Mouse (Mus musculus) stomach, postnatal 0 days (tissue): ENCODE data around the gene Plin5. TPM values are rescaled to one million over a fixed set of nuclear protein-coding genes. Genes with fewer than 3 reads are reported as not detected.
A peak's percentile ranks its signal among the peaks of the same experiment; 100 is the strongest.

Experiments
- ATAC-seq: fragments of 200-750 bp; cut with Nextera tagmentation; 2 replicates; pipeline ENCODE4 v1.8.0; 2017; ENCODE audit not compliant: low FRiP score, low TSS enrichment
- DNase-seq: peaks from one replicate; pipeline ENCODE4 v3.0.0-alpha.2; 2016; ENCODE audit warnings: low spot score
- H3K27ac ChIP-seq: fragments of 300-500 bp; sonication (generic); replicated peaks from 2 replicates; pipeline ENCODE4 v1.5.1; 2014; ENCODE audit warnings: mild to moderate bottlenecking, control low read depth
- H3K27me3 ChIP-seq: fragments of 300-500 bp; sonication (generic); 2 replicates; pipeline ENCODE4 v1.6.1; 2014; ENCODE audit warnings: low read length; ENCODE audit not compliant: control insufficient read depth, insufficient read depth
- H3K36me3 ChIP-seq: fragments of 300-500 bp; sonication (generic); 2 replicates; pipeline ENCODE4 v1.6.1; 2014; ENCODE audit warnings: low read length, mixed read lengths; ENCODE audit not compliant: control insufficient read depth, insufficient read depth
- H3K4me1 ChIP-seq: fragments of 300-500 bp; sonication (generic); replicated peaks from 2 replicates; pipeline ENCODE4 v1.6.1; 2014; ENCODE audit warnings: antibody characterized with exemption; ENCODE audit not compliant: control insufficient read depth, insufficient read depth
- H3K4me2 ChIP-seq: fragments of 300-500 bp; sonication (generic); replicated peaks from 2 replicates; pipeline ENCODE4 v1.6.1; 2014; ENCODE audit warnings: low read depth, mild to moderate bottlenecking, control low read depth, moderate library complexity
- H3K4me3 ChIP-seq: fragments of 300-500 bp; sonication (generic); 2 replicates; pipeline ENCODE4 v1.5.1; 2014; ENCODE audit warnings: low read depth, low read length, control low read depth
- H3K9ac ChIP-seq: fragments of 300-500 bp; sonication (generic); 2 replicates; pipeline ENCODE4 v1.6.1; 2014; ENCODE audit warnings: mild to moderate bottlenecking, low read length, control low read depth, mixed read lengths
- H3K9me3 ChIP-seq: fragments of 300-500 bp; sonication (generic); 2 replicates; pipeline ENCODE4 v1.6.1; 2016; ENCODE audit warnings: low read length; ENCODE audit not compliant: control insufficient read depth
- CTCF ChIP-seq: IDR thresholded peaks from 2 replicates; pipeline ENCODE4 v1.5.1; 2016; ENCODE audit warnings: antibody characterized with exemption, low read depth, mild to moderate bottlenecking, moderate library complexity
- EP300 ChIP-seq: optimal IDR thresholded peaks from 2 replicates; pipeline ENCODE3; 2016; ENCODE audit warnings: antibody characterized with exemption
- WGBS: fragments of 180-500 bp; shearing (Covaris S2); extraction: QIAGEN DNeasy Blood & Tissue Kit; methylation state at CpG from one replicate; pipeline ENCODE4 v1.1.7; 2014; 5-methylcytosine and 5-hydroxymethylcytosine counted together
- polyA plus RNA-seq: library from polyadenylated mRNA; unstranded; fragments of >200 nt; fragmentation: Nextera tagmentation; extraction: Ambion mirVana; gene quantifications from 2 replicates; pipeline ENCODE4 v1.2.1, GENCODE M21; 2015

Plin5 gene
- polyA plus RNA-seq, 1 experiment from 2014 or later, result 0.65 TPM

GRCm38 (mm10) chr17:56123161-56123560 lies 5.8 kb upstream of the Plin5 start:
- Histone ChIP-seq H3K27ac (no peak overlapping the region), H3K27me3 (peaks cover 4% of the 10 kb centered on the region; the same call in 1 of the 2 replicates), H3K4me1 (no peaks in the 10 kb centered on the region), H3K4me2 (no peak overlapping the region), H3K9ac (no peak overlapping the region), H3K36me3 (no peaks in the 10 kb centered on the region), H3K9me3 (0 out of 2 replicates have a peak, but pooled peaks cover 3% of the 10 kb centered on the region), H3K4me3 (no peak overlapping the region)
- DNase-seq (no peak), ATAC-seq (no peak)
- no peak for TF ChIP-seq EP300
- TF ChIP-seq CTCF, result no peak
- WGBS, result 93% methylated on average over 12 of the region's 12 CpGs

GRCm38 (mm10) chr17:56121826-56122225 lies 4.4 kb upstream of the Plin5 start, which contains the start of gene Lrg1:
Gene Lrg1, minus strand, starts transcription at chr17:56122001.
- ATAC-seq (no peak), DNase-seq (no peak)
- H3K9ac ChIP-seq, result no peak within 1 kb of the TSS
- no peaks in the 10 kb centered on the region; the same call in 1 of the 2 replicates for H3K4me1 ChIP-seq
- TF ChIP-seq CTCF (no peak), EP300 (no peak)
- H3K4me2 ChIP-seq, result no peak within 1 kb of the TSS
- no peak within 1 kb of the TSS for H3K4me3 ChIP-seq
- H3K36me3 ChIP-seq, result no peaks in the 10 kb centered on the region
- H3K9me3 ChIP-seq, result 0 out of 2 replicates have a peak, but pooled peaks cover 3% of the 10 kb centered on the region
- peaks cover 4% of the 10 kb centered on the region; the same call in 1 of the 2 replicates for H3K27me3 ChIP-seq
- no peak within 1 kb of the TSS for H3K27ac ChIP-seq
- WGBS, result 66% methylated on average over 2 of the region's 2 CpGs

- TF ChIP-seq EP300, result no peak
- no peak for TF ChIP-seq CTCF
- ATAC-seq (no peak), DNase-seq (peak; percentile 40)
- Histone ChIP-seq H3K4me2 (peak overlapping the region; percentile 34), H3K27ac (no peak overlapping the region), H3K9me3 (0 out of 2 replicates have a peak, but pooled peaks cover 3% of the 10 kb centered on the region), H3K9ac (no peak overlapping the region; the same call in 1 of the 2 replicates), H3K4me3 (0 out of 2 replicates have a peak overlapping the region, but pooled peaks have one; percentile 18), H3K27me3 (peaks cover 4% of the 10 kb centered on the region; the same call in 1 of the 2 replicates), H3K36me3 (no peaks in the 10 kb centered on the region), H3K4me1 (no peaks in the 10 kb centered on the region; the same call in 1 of the 2 replicates)
- WGBS, result 5% methylated on average over 65 of the region's 66 CpGs
These were observed 2.8 kb upstream of the Plin5 start for GRCm38 (mm10) chr17:56119981-56120880.

GRCm38 (mm10) chr17:56119431-56119830 lies 2.0 kb upstream of the Plin5 start:
- H3K9me3 ChIP-seq, result 0 out of 2 replicates have a peak, but pooled peaks cover 3% of the 10 kb centered on the region
- no peak overlapping the region for H3K4me3 ChIP-seq
- H3K4me2 ChIP-seq, result peak overlapping the region; percentile 34; the same call in 1 of the 2 replicates
- H3K27me3 ChIP-seq, result peaks cover 4% of the 10 kb centered on the region; the same call in 1 of the 2 replicates
- ATAC-seq (no peak), DNase-seq (no peak)
- no peaks in the 10 kb centered on the region; the same call in 1 of the 2 replicates for H3K4me1 ChIP-seq
- H3K27ac ChIP-seq, result no peak overlapping the region
- H3K9ac ChIP-seq, result no peak overlapping the region
- no peak for TF ChIP-seq EP300
- TF ChIP-seq CTCF, result no peak
- 31% methylated on average over 12 of the region's 12 CpGs for WGBS
- H3K36me3 ChIP-seq, result no peaks in the 10 kb centered on the region

- WGBS, result 73% methylated on average over 10 of the region's 10 CpGs
- H3K36me3 ChIP-seq, result no peaks in the 10 kb centered on the region
- H3K4me1 ChIP-seq, result no peaks in the 10 kb centered on the region; the same call in 1 of the 2 replicates
- H3K27ac ChIP-seq, result no peak overlapping the region
- DNase-seq, result no peak
- no peaks in the 10 kb centered on the region for H3K9me3 ChIP-seq
- no peak overlapping the region for H3K4me3 ChIP-seq
- TF ChIP-seq CTCF (no peak), EP300 (no peak)
- ATAC-seq, result no peak
- peaks cover 4% of the 10 kb centered on the region; the same call in 1 of the 2 replicates for H3K27me3 ChIP-seq
- H3K4me2 ChIP-seq, result no peak overlapping the region
- H3K9ac ChIP-seq, result no peak overlapping the region
These were observed 1.2 kb downstream of the Plin5 start for GRCm38 (mm10) chr17:56116193-56116592.
